Mouse (Mus musculus): Measurements from ENCODE around the gene Ssmem1. TPM values are rescaled to one million over a fixed set of nuclear protein-coding genes. Genes with fewer than 3 reads are reported as not detected.

Gene Ssmem1
- polyA plus RNA-seq, 1 experiment from 2014 or later, result not detected

- H3K4me3 ChIP-seq (ENCODE audit: low read depth, low read length), result no peak overlapping the region
- no peak for ATAC-seq
- H3K36me3 ChIP-seq (ENCODE audit: insufficient read depth, low read length), result peaks cover 11% of the 10 kb centered on the region
- no peak overlapping the region for H3K27ac ChIP-seq (ENCODE audit: low read length)
- TF ChIP-seq EP300 (IDR thresholded peaks at IDR 0.05) (no peak), CTCF (IDR thresholded peaks at IDR 0.05) (no peak)
- WGBS, result 70% methylated on average over 6 of the region's 6 CpGs
- no peak overlapping the region for H3K4me2 ChIP-seq (replicated peaks; ENCODE audit: low read depth, low read length)
- no peak overlapping the region for H3K9ac ChIP-seq (replicated peaks; ENCODE audit: low read depth)
- no peaks in the 10 kb centered on the region for H3K9me3 ChIP-seq (ENCODE audit: low read length)
- no peaks in the 10 kb centered on the region for H3K27me3 ChIP-seq (replicated peaks; ENCODE audit: insufficient read depth, low read length)
- no peaks in the 10 kb centered on the region; the same call in none of the 2 replicates for H3K4me1 ChIP-seq (ENCODE audit: insufficient read depth, low read depth, low read length)
- no peak for DNase-seq (ENCODE audit: low spot score)
These were observed 31.9 kb upstream of the Ssmem1 start for GRCm38 (mm10) chr6:30477784-30478183.

- 82% methylated on average over 3 of the region's 3 CpGs for WGBS
- Histone ChIP-seq H3K27ac (ENCODE audit: low read length) (no peak overlapping the region), H3K9ac (replicated peaks; ENCODE audit: low read depth) (no peak overlapping the region), H3K9me3 (ENCODE audit: low read length) (no peaks in the 10 kb centered on the region), H3K4me3 (ENCODE audit: low read depth, low read length) (no peak overlapping the region), H3K27me3 (replicated peaks; ENCODE audit: insufficient read depth, low read length) (no peaks in the 10 kb centered on the region), H3K36me3 (ENCODE audit: insufficient read depth, low read length) (peaks cover 14% of the 10 kb centered on the region), H3K4me1 (ENCODE audit: insufficient read depth, low read depth, low read length) (no peaks in the 10 kb centered on the region; the same call in none of the 2 replicates), H3K4me2 (replicated peaks; ENCODE audit: low read depth, low read length) (no peak overlapping the region)
- DNase-seq (ENCODE audit: low spot score), result no peak
- no peak for TF ChIP-seq CTCF (IDR thresholded peaks at IDR 0.05)
- no peak for TF ChIP-seq EP300 (IDR thresholded peaks at IDR 0.05)
- no peak for ATAC-seq
These were observed 30.2 kb upstream of the Ssmem1 start for GRCm38 (mm10) chr6:30479418-30479817.

- Histone ChIP-seq H3K36me3 (ENCODE audit: insufficient read depth, low read length) (peaks cover 31% of the 10 kb centered on the region), H3K4me2 (replicated peaks; ENCODE audit: low read depth, low read length) (no peak overlapping the region), H3K27me3 (replicated peaks; ENCODE audit: insufficient read depth, low read length) (no peaks in the 10 kb centered on the region), H3K4me1 (ENCODE audit: insufficient read depth, low read depth, low read length) (no peaks in the 10 kb centered on the region), H3K9ac (replicated peaks; ENCODE audit: low read depth) (no peak overlapping the region), H3K27ac (ENCODE audit: low read length) (no peak overlapping the region), H3K4me3 (ENCODE audit: low read depth, low read length) (no peak overlapping the region), H3K9me3 (ENCODE audit: low read length) (no peaks in the 10 kb centered on the region)
- DNase-seq (ENCODE audit: low spot score) (no peak), ATAC-seq (no peak)
- no peak for TF ChIP-seq CTCF (IDR thresholded peaks at IDR 0.05)
- no peak for TF ChIP-seq EP300 (IDR thresholded peaks at IDR 0.05)
- 89% methylated on average over 2 of the region's 2 CpGs for WGBS
These were observed 26.7 kb upstream of the Ssmem1 start for GRCm38 (mm10) chr6:30482908-30483307.

- H3K27me3 ChIP-seq (replicated peaks; ENCODE audit: insufficient read depth, low read length), result no peaks in the 10 kb centered on the region
- DNase-seq (ENCODE audit: low spot score) (no peak), ATAC-seq (no peak)
- no peak overlapping the region for H3K4me3 ChIP-seq (ENCODE audit: low read depth, low read length)
- H3K9ac ChIP-seq (replicated peaks; ENCODE audit: low read depth), result no peak overlapping the region
- no peak overlapping the region for H3K4me2 ChIP-seq (replicated peaks; ENCODE audit: low read depth, low read length)
- H3K27ac ChIP-seq (ENCODE audit: low read length), result no peak overlapping the region
- H3K4me1 ChIP-seq (ENCODE audit: insufficient read depth, low read depth, low read length), result no peaks in the 10 kb centered on the region
- TF ChIP-seq CTCF (IDR thresholded peaks at IDR 0.05), result no peak
- no peak for TF ChIP-seq EP300 (IDR thresholded peaks at IDR 0.05)
- H3K9me3 ChIP-seq (ENCODE audit: low read length), result no peaks in the 10 kb centered on the region
- 85% methylated on average over 6 of the region's 6 CpGs for WGBS
- H3K36me3 ChIP-seq (ENCODE audit: insufficient read depth, low read length), result peaks cover 27% of the 10 kb centered on the region; the same call in 1 of the 2 replicates
These were observed 23.1 kb upstream of the Ssmem1 start for GRCm38 (mm10) chr6:30486504-30486903.

- DNase-seq (ENCODE audit: low spot score) (no peak), ATAC-seq (no peak)
- no peak overlapping the region for H3K4me3 ChIP-seq (ENCODE audit: low read depth, low read length)
- no peaks in the 10 kb centered on the region for H3K4me1 ChIP-seq (ENCODE audit: insufficient read depth, low read depth, low read length)
- H3K4me2 ChIP-seq (replicated peaks; ENCODE audit: low read depth, low read length), result no peak overlapping the region
- WGBS, result 48% methylated on average over 3 of the region's 3 CpGs
- H3K9me3 ChIP-seq (ENCODE audit: low read length), result no peaks in the 10 kb centered on the region
- no peaks in the 10 kb centered on the region for H3K27me3 ChIP-seq (replicated peaks; ENCODE audit: insufficient read depth, low read length)
- no peak overlapping the region for H3K27ac ChIP-seq (ENCODE audit: low read length)
- TF ChIP-seq CTCF (IDR thresholded peaks at IDR 0.05) (no peak), EP300 (IDR thresholded peaks at IDR 0.05) (no peak)
- H3K36me3 ChIP-seq (ENCODE audit: insufficient read depth, low read length), result peaks cover 19% of the 10 kb centered on the region
- H3K9ac ChIP-seq (replicated peaks; ENCODE audit: low read depth), result no peak overlapping the region
These were observed 10.6 kb upstream of the Ssmem1 start for GRCm38 (mm10) chr6:30499049-30499448.

GRCm38 (mm10) chr6:30508824-30509223 is 825 bp upstream of the Ssmem1 start:
- TF ChIP-seq EP300 (IDR thresholded peaks at IDR 0.05) (no peak), CTCF (IDR thresholded peaks at IDR 0.05) (no peak)
- no peak for ATAC-seq
- Histone ChIP-seq H3K36me3 (ENCODE audit: insufficient read depth, low read length) (peaks cover 3% of the 10 kb centered on the region; the same call in 1 of the 2 replicates), H3K9me3 (ENCODE audit: low read length) (no peaks in the 10 kb centered on the region), H3K9ac (replicated peaks; ENCODE audit: low read depth) (peak overlapping the region; percentile 60), H3K4me3 (ENCODE audit: low read depth, low read length) (peak overlapping the region; percentile 59), H3K27me3 (replicated peaks; ENCODE audit: insufficient read depth, low read length) (no peaks in the 10 kb centered on the region), H3K4me1 (ENCODE audit: insufficient read depth, low read depth, low read length) (no peaks in the 10 kb centered on the region), H3K27ac (ENCODE audit: low read length) (peak overlapping the region; percentile 92), H3K4me2 (replicated peaks; ENCODE audit: low read depth, low read length) (peak overlapping the region; percentile 66)
- 4% methylated on average over 2 of the region's 2 CpGs for WGBS
- no peak for DNase-seq (ENCODE audit: low spot score)

- Histone ChIP-seq H3K9me3 (ENCODE audit: low read length) (no peaks in the 10 kb centered on the region), H3K4me3 (ENCODE audit: low read depth, low read length) (no peak overlapping the region), H3K27ac (ENCODE audit: low read length) (peak overlapping the region; percentile 8; the same call in 1 of the 2 replicates), H3K27me3 (replicated peaks; ENCODE audit: insufficient read depth, low read length) (no peaks in the 10 kb centered on the region), H3K4me1 (ENCODE audit: insufficient read depth, low read depth, low read length) (0 out of 2 replicates have a peak, but pooled peaks cover 4% of the 10 kb centered on the region), H3K4me2 (replicated peaks; ENCODE audit: low read depth, low read length) (no peak overlapping the region; the same call in 1 of the 2 replicates), H3K9ac (replicated peaks; ENCODE audit: low read depth) (no peak overlapping the region), H3K36me3 (ENCODE audit: insufficient read depth, low read length) (no peaks in the 10 kb centered on the region; the same call in 1 of the 2 replicates)
- ATAC-seq, result no peak
- peak; percentile 11 for DNase-seq (ENCODE audit: low spot score)
- 60% methylated on average over 5 of the region's 5 CpGs for WGBS
- TF ChIP-seq EP300 (IDR thresholded peaks at IDR 0.05) (no peak), CTCF (IDR thresholded peaks at IDR 0.05) (peak; percentile 9; the same call in 1 of the 2 replicates)
These were observed 642 bp downstream of the Ssmem1 start for GRCm38 (mm10) chr6:30510291-30510690.
